Mouse (Mus musculus) MEL-GATA-1-ER (cell line): Measurements from ENCODE around the gene Ppl.

ENCODE experiments used
- DNase-seq: peaks from one replicate; pipeline ENCODE4 v3.0.0-alpha.2; 2012; ENCODE audit warnings: low read depth; ENCODE audit errors: extremely low read depth

Ppl gene

DNA sequence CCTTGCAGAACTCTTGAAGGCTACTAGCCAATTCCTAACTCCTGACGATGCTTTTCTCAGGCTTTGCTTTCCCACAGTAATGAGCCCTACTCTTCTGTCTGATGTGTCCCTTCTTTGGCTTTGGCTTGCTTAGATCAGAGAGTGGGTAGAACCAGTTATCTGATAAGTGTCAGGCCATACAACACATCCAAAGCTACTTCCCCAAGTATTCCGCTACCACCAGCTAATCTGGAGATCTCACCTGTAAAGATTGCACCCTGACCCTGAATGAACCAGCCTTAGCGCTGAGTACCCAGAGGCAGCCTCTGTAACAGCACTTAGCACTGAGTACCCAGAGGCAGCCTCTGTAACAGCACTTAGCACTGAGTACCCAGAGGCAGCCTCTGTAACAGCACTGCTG, 86.9 kb downstream of the Ppl start:
- no peak for DNase-seq

DNA sequence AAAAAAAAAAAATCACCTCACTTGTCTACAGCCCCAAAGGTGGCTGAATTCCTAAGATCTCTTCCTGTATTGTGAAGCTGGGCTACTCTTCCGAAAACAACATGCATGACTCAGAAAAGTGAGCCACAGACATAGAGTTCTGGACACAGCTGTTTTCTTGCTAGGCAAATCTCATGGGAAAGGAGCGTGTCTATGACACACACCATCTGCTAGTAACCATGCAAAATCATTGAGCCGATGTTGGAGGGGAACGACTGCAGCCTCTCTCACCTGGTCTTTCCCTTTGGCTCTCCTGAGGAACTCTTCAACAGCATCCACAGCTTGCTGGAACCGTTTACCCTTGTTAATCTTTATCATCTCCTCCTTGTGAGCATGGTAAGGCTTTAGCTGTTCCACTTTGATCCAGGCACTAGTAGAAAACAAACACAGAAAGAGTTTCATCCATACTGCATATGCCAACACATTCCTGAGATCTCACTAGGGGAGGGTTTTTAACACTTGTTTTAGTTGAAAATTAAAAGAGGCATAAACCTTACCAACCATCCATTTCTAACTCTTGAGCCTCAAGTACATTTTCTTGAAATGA, 95.5 kb downstream of the Ppl start:
- DNase-seq: no peak
